Mouse (Mus musculus) hindbrain, embryonic 14.5 days (tissue): ENCODE results near the gene Piwil4. TPM values are rescaled to one million over a fixed set of nuclear protein-coding genes. Genes with fewer than 3 reads are reported as not detected.
A peak's percentile ranks its signal among the peaks of the same experiment; 100 is the strongest.

Source experiments
- ATAC-seq: fragments of 200-750 bp; cut with Nextera tagmentation; 2 replicates; pipeline ENCODE4 v1.8.0; 2017; ENCODE audit warnings: moderate number of reproducible peaks, mild to moderate bottlenecking, moderate TSS enrichment, moderate library complexity; ENCODE audit not compliant: low FRiP score
- DNase-seq: peaks from one replicate; pipeline ENCODE4 v3.0.0-alpha.2; 2015; ENCODE audit warnings: low spot score
- H3K27ac ChIP-seq: fragments of 300-500 bp; sonication (generic); 2 replicates; pipeline ENCODE4 v1.5.1; 2014; ENCODE audit warnings: mild to moderate bottlenecking, moderate library complexity
- H3K27me3 ChIP-seq: fragments of 300-500 bp; sonication (generic); 2 replicates; pipeline ENCODE4 v1.6.1; 2014; ENCODE audit warnings: mild to moderate bottlenecking, low read length, mixed read lengths; ENCODE audit not compliant: control insufficient read depth, insufficient read depth
- H3K36me3 ChIP-seq: fragments of 300-500 bp; sonication (generic); replicated peaks from 2 replicates; pipeline ENCODE4 v1.6.1; 2014; ENCODE audit not compliant: control insufficient read depth, insufficient read depth
- H3K4me1 ChIP-seq: fragments of 300-500 bp; sonication (generic); replicated peaks from 2 replicates; pipeline ENCODE4 v1.6.1; 2014; ENCODE audit warnings: antibody characterized with exemption, low read length, mixed read lengths; ENCODE audit not compliant: control insufficient read depth, insufficient read depth
- H3K4me2 ChIP-seq: fragments of 300-500 bp; sonication (generic); replicated peaks from 2 replicates; pipeline ENCODE4 v1.6.1; 2014; ENCODE audit warnings: mild to moderate bottlenecking, moderate library complexity
- H3K4me3 ChIP-seq: fragments of 300-500 bp; sonication (generic); replicated peaks from 2 replicates; pipeline ENCODE4 v1.5.1; 2014; ENCODE audit warnings: mild to moderate bottlenecking, low read length
- H3K9ac ChIP-seq: fragments of 300-500 bp; sonication (generic); 2 replicates; pipeline ENCODE4 v1.6.1; 2014
- H3K9me3 ChIP-seq: fragments of 300-500 bp; sonication (generic); 2 replicates; pipeline ENCODE4 v1.6.1; 2016; ENCODE audit warnings: low read length; ENCODE audit not compliant: control insufficient read depth
- WGBS: fragments of 180-500 bp; shearing (Covaris S2); extraction: QIAGEN DNeasy Blood & Tissue Kit; methylation state at CpG from one replicate; pipeline ENCODE4 v1.1.7; 2014; 5-methylcytosine and 5-hydroxymethylcytosine counted together
- polyA plus RNA-seq: library from polyadenylated mRNA; unstranded; fragments of >200 nt; fragmentation: Nextera tagmentation; extraction: Ambion mirVana; gene quantifications from 2 replicates; pipeline ENCODE4 v1.2.1, GENCODE M21; 2014

Gene Piwil4
- polyA plus RNA-seq, 1 experiment from 2014 or later = 0.27 TPM

- Histone ChIP-seq H3K4me3 (no peak overlapping the region), H3K9ac (no peak overlapping the region), H3K27me3 (no peaks in the 10 kb centered on the region), H3K27ac (no peak overlapping the region), H3K4me1 (no peaks in the 10 kb centered on the region), H3K36me3 (no peaks in the 10 kb centered on the region), H3K4me2 (no peak overlapping the region), H3K9me3 (no peaks in the 10 kb centered on the region)
- DNase-seq (no peak), ATAC-seq (peak; percentile 47; the same call in 1 of the 2 replicates)
- WGBS = 47% methylated on average over 9 of the region's 9 CpGs
These were observed 9.5 kb downstream of the Piwil4 start for GRCm38 (mm10) chr9:14730941-14731541.

GRCm38 (mm10) chr9:14728365-14728764 lies 12.2 kb downstream of the Piwil4 start:
- H3K4me2 ChIP-seq = no peak overlapping the region
- H3K27me3 ChIP-seq = 0 out of 2 replicates have a peak, but pooled peaks cover 5% of the 10 kb centered on the region
- 88% methylated on average over 4 of the region's 4 CpGs for whole genome bisulfite sequencing
- ATAC-seq (no peak), DNase-seq (no peak)
- no peak overlapping the region for H3K27ac ChIP-seq
- no peaks in the 10 kb centered on the region for H3K36me3 ChIP-seq
- no peaks in the 10 kb centered on the region for H3K9me3 ChIP-seq
- no peaks in the 10 kb centered on the region for H3K4me1 ChIP-seq
- H3K4me3 ChIP-seq = no peak overlapping the region
- H3K9ac ChIP-seq = no peak overlapping the region

- Histone ChIP-seq H3K36me3 (no peaks in the 10 kb centered on the region), H3K9me3 (no peaks in the 10 kb centered on the region), H3K4me2 (no peak overlapping the region), H3K27ac (no peak overlapping the region), H3K27me3 (0 out of 2 replicates have a peak, but pooled peaks cover 5% of the 10 kb centered on the region), H3K4me1 (no peaks in the 10 kb centered on the region), H3K4me3 (no peak overlapping the region), H3K9ac (no peak overlapping the region)
- DNase-seq (no peak), ATAC-seq (no peak)
- WGBS = 92% methylated on average over 4 of the region's 4 CpGs
These were observed 13.9 kb downstream of the Piwil4 start for GRCm38 (mm10) chr9:14726629-14727028.

GRCm38 (mm10) chr9:14726005-14726404 lies 14.5 kb downstream of the Piwil4 start:
- no peak for DNase-seq
- H3K27ac ChIP-seq = no peak overlapping the region
- H3K4me2 ChIP-seq = no peak overlapping the region
- no peaks in the 10 kb centered on the region for H3K9me3 ChIP-seq
- no peaks in the 10 kb centered on the region for H3K4me1 ChIP-seq
- no peak overlapping the region for H3K9ac ChIP-seq
- H3K36me3 ChIP-seq = no peaks in the 10 kb centered on the region
- ATAC-seq = no peak
- 90% methylated on average over 6 of the region's 6 CpGs for WGBS
- H3K4me3 ChIP-seq = no peak overlapping the region
- 0 out of 2 replicates have a peak, but pooled peaks cover 5% of the 10 kb centered on the region for H3K27me3 ChIP-seq

GRCm38 (mm10) chr9:14724755-14725420 lies 15.6 kb downstream of the Piwil4 start:
- no peaks in the 10 kb centered on the region for H3K4me1 ChIP-seq
- WGBS = 75% methylated on average over 5 of the region's 5 CpGs
- 0 out of 2 replicates have a peak, but pooled peaks cover 5% of the 10 kb centered on the region for H3K27me3 ChIP-seq
- no peak for ATAC-seq
- no peaks in the 10 kb centered on the region for H3K36me3 ChIP-seq
- H3K9ac ChIP-seq = no peak overlapping the region
- no peak overlapping the region for H3K27ac ChIP-seq
- no peak overlapping the region for H3K4me2 ChIP-seq
- H3K9me3 ChIP-seq = no peaks in the 10 kb centered on the region
- no peak for DNase-seq
- H3K4me3 ChIP-seq = no peak overlapping the region

- ATAC-seq = no peak
- Histone ChIP-seq H3K27ac (no peak overlapping the region), H3K9me3 (no peaks in the 10 kb centered on the region), H3K27me3 (0 out of 2 replicates have a peak, but pooled peaks cover 5% of the 10 kb centered on the region), H3K36me3 (no peaks in the 10 kb centered on the region), H3K4me1 (no peaks in the 10 kb centered on the region), H3K9ac (no peak overlapping the region), H3K4me3 (no peak overlapping the region), H3K4me2 (no peak overlapping the region)
- WGBS = 81% methylated on average over 5 of the region's 5 CpGs
- no peak for DNase-seq
These were observed 18.9 kb downstream of the Piwil4 start for GRCm38 (mm10) chr9:14721610-14722009.

- Histone ChIP-seq H3K4me1 (no peaks in the 10 kb centered on the region), H3K9ac (no peak overlapping the region), H3K36me3 (no peaks in the 10 kb centered on the region), H3K9me3 (no peaks in the 10 kb centered on the region), H3K27me3 (no peaks in the 10 kb centered on the region), H3K4me2 (no peak overlapping the region), H3K4me3 (no peak overlapping the region), H3K27ac (no peak overlapping the region)
- WGBS = 54% methylated on average over 2 of the region's 2 CpGs
- DNase-seq (no peak), ATAC-seq (no peak)
These were observed 20.1 kb downstream of the Piwil4 start for GRCm38 (mm10) chr9:14720384-14720783.

- H3K4me1 ChIP-seq = no peaks in the 10 kb centered on the region
- H3K4me3 ChIP-seq = no peak overlapping the region
- no peaks in the 10 kb centered on the region for H3K36me3 ChIP-seq
- no peak overlapping the region for H3K9ac ChIP-seq
- H3K4me2 ChIP-seq = no peak overlapping the region
- no peaks in the 10 kb centered on the region for H3K9me3 ChIP-seq
- ATAC-seq (no peak), DNase-seq (no peak)
- no peak overlapping the region for H3K27ac ChIP-seq
- no peaks in the 10 kb centered on the region for H3K27me3 ChIP-seq
These were observed 22.2 kb downstream of the Piwil4 start for GRCm38 (mm10) chr9:14718332-14718691.

- H3K4me2 ChIP-seq = no peak overlapping the region
- WGBS = 50% methylated on average over 14 of the region's 14 CpGs
- no peak for DNase-seq
These were observed 22.7 kb downstream of the Piwil4 start for GRCm38 (mm10) chr9:14717689-14718331.

More at GRCm38 (mm10) chr9:14717689-14718331, 22.7 kb downstream of the Piwil4 start:
- no peaks in the 10 kb centered on the region for H3K36me3 ChIP-seq
- no peak overlapping the region for H3K9ac ChIP-seq
- no peak overlapping the region for H3K4me3 ChIP-seq
- no peaks in the 10 kb centered on the region for H3K4me1 ChIP-seq
- ATAC-seq = peak; percentile 52; the same call in 1 of the 2 replicates
- no peaks in the 10 kb centered on the region for H3K27me3 ChIP-seq
- no peak overlapping the region for H3K27ac ChIP-seq
- H3K9me3 ChIP-seq = no peaks in the 10 kb centered on the region
